Mouse (Mus musculus): ENCODE data around the gene Timeless.

Timeless gene

DNA sequence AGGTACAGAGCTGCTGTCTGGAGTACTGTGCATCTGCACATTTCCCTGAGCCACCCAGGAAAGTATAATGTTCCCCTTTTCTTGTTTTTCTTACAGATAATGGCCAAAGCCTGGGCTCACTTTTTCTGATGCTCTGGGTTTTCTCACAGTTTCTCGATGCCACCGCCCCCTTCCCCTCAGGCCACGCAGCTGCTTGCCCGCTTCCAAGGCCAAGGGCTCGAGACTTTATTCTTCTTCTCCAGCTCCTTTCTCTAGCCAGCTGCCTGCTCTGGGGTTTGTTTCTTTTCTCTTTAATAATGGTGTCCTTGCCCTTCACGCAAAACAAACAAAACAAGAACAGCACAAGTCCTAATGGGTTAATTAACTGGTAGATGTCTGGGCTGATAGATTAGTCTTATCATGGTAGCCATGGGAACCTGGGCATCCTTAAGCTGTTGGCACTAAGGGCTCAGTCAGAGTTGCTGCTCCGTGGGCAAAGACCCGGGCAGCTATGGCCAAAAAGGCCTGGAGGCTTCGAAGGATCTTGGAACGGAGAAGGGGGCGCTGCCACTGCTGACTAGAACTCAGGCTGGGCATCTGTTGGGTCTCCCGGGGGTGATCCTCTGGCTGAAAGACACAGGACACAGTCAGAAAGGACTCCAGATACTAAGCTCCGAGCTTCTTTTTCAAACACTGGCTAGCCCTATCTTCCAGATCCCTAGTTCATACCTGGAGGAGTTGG is 64.7 kb downstream of the Timeless start:
- DNase-seq (ENCODE audit: low read depth, low spot score): no peak

GRCm38 (mm10) chr10:128297221-128297620 is 65.4 kb downstream of the Timeless start:
- DNase-seq (ENCODE audit: low read depth, low spot score): no peak

- no peak for DNase-seq (ENCODE audit: low read depth, low spot score)
These were observed 65.8 kb downstream of the Timeless start for GRCm38 (mm10) chr10:128297622-128298021.

- no peak for DNase-seq (ENCODE audit: low read depth, low spot score)
These were observed 66.4 kb downstream of the Timeless start for GRCm38 (mm10) chr10:128298243-128298642.

DNA sequence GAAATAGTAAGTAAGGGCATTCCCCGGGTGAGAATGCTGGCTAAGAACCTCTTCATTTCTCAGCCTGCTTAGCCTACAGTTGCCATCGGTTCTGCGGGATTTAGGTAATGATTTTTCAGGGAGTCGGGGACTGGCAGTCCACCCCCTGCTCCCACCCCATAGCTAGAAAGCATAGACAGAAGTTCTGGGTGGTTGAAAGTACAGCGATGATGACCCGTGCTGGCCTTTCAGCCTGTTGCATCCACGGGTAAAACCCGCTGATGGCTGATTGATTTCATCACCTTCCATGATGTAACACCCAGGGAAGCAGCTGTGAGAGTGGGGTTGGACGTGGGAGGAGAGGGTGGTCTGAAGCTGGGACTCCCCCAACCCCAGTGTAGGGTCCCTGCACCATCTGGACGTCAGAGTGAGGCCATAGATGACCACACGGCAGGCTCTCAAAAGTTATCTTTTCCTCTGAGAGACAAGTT is 66.9 kb downstream of the Timeless start, which contains the start of gene Il23a:
Gene Il23a, minus strand, starts transcription at position 51 of the 470 bp plus-strand sequence.
- DNase-seq (ENCODE audit: low read depth, low spot score): no peak

- no peak for DNase-seq (ENCODE audit: low read depth, low spot score)
These were observed 70.5 kb downstream of the Timeless start for GRCm38 (mm10) chr10:128302357-128302756.
